Mouse (Mus musculus) forebrain, postnatal 0 days (tissue): ENCODE data around the gene Saysd1. TPM values are rescaled to one million over a fixed set of nuclear protein-coding genes. Genes with fewer than 3 reads are reported as not detected.

Experiments used
- ATAC-seq: fragments of 200-750 bp; cut with Nextera tagmentation; 2 replicates; pipeline ENCODE4 v1.8.0; 2017; ENCODE audit warnings: mild to moderate bottlenecking, moderate library complexity
- DNase-seq: peaks from one replicate; pipeline ENCODE4 v3.0.0-alpha.2; 2015
- H3K27ac ChIP-seq: fragments of 300-500 bp; sonication (generic); 2 replicates; pipeline ENCODE4 v1.5.1; 2014; ENCODE audit warnings: low read depth, mild to moderate bottlenecking, antibody characterized with exemption, low read length, moderate library complexity, mixed read lengths
- H3K27me3 ChIP-seq: fragments of 300-500 bp; sonication (generic); 2 replicates; pipeline ENCODE4 v1.6.1; 2014; ENCODE audit warnings: mild to moderate bottlenecking, low read length, mixed read lengths; ENCODE audit not compliant: insufficient read depth
- H3K36me3 ChIP-seq: fragments of 300-500 bp; sonication (generic); 2 replicates; pipeline ENCODE4 v1.6.1; 2014; ENCODE audit warnings: mild to moderate bottlenecking, moderate library complexity; ENCODE audit not compliant: insufficient read depth
- H3K4me1 ChIP-seq: fragments of 300-500 bp; sonication (generic); 2 replicates; pipeline ENCODE4 v1.6.1; 2014; ENCODE audit warnings: antibody characterized with exemption; ENCODE audit not compliant: insufficient read depth
- H3K4me2 ChIP-seq: fragments of 300-500 bp; sonication (generic); 2 replicates; pipeline ENCODE4 v1.6.1; 2014; ENCODE audit warnings: low read depth, mild to moderate bottlenecking, moderate library complexity
- H3K4me3 ChIP-seq: fragments of 300-500 bp; sonication (generic); 2 replicates; pipeline ENCODE4 v1.5.1; 2014; ENCODE audit warnings: low read depth, low read length, mixed read lengths
- H3K9ac ChIP-seq: fragments of 300-500 bp; sonication (generic); 2 replicates; pipeline ENCODE4 v1.6.1; 2014; ENCODE audit warnings: mild to moderate bottlenecking
- H3K9me3 ChIP-seq: fragments of 300-500 bp; sonication (generic); 2 replicates; pipeline ENCODE4 v1.6.1; 2016; ENCODE audit warnings: low read length
- CTCF ChIP-seq: sonication (generic); IDR thresholded peaks from 2 replicates; pipeline ENCODE4 v1.5.1; 2016; ENCODE audit warnings: antibody characterized with exemption, control low read depth, low read depth
- WGBS: fragments of 180-500 bp; shearing (Covaris S2); extraction: QIAGEN DNeasy Blood & Tissue Kit; methylation state at CpG from one replicate; pipeline ENCODE4 v1.1.7; 2014; 5-methylcytosine and 5-hydroxymethylcytosine counted together
- polyA plus RNA-seq: library from polyadenylated mRNA; unstranded; fragments of >200 nt; fragmentation: Nextera tagmentation; extraction: Ambion mirVana; gene quantifications from 2 replicates; pipeline ENCODE4 v1.2.1, GENCODE M21; 2015
- total RNA-seq: library from RNA; depleted of rRNA; stranded (reverse); fragments of >200 nt; gene quantifications from 2 replicates; pipeline ENCODE4 v1.2.3, GENCODE M21; 2014

The Saysd1 gene
- total and polyA plus RNA-seq, 2 experiments from 2014 or later, result 5.6 to 12.2 TPM

GRCm38 (mm10) chr14:20112218-20112617, 26.1 kb downstream of the Saysd1 start:
- Histone ChIP-seq H3K4me3 (no peak overlapping the region), H3K4me1 (no peaks in the 10 kb centered on the region), H3K4me2 (no peak overlapping the region), H3K27me3 (no peaks in the 10 kb centered on the region), H3K9me3 (no peaks in the 10 kb centered on the region), H3K9ac (no peak overlapping the region), H3K36me3 (no peaks in the 10 kb centered on the region), H3K27ac (no peak overlapping the region)
- no peak for DNase-seq
- WGBS, result 73% methylated on average over 3 of the region's 3 CpGs
- peak; percentile 32; the same call in 1 of the 2 replicates for TF ChIP-seq CTCF
- ATAC-seq, result no peak

GRCm38 (mm10) chr14:20110945-20111344, 27.4 kb downstream of the Saysd1 start:
- 67% methylated on average over 1 of the region's 1 CpGs for WGBS
- H3K4me3 ChIP-seq, result no peak overlapping the region
- H3K4me2 ChIP-seq, result no peak overlapping the region
- no peaks in the 10 kb centered on the region for H3K9me3 ChIP-seq
- ATAC-seq (no peak), DNase-seq (no peak)
- no peak overlapping the region for H3K9ac ChIP-seq
- H3K27ac ChIP-seq, result no peak overlapping the region
- H3K4me1 ChIP-seq, result no peaks in the 10 kb centered on the region
- H3K27me3 ChIP-seq, result no peaks in the 10 kb centered on the region
- no peak for TF ChIP-seq CTCF
- no peaks in the 10 kb centered on the region for H3K36me3 ChIP-seq

GRCm38 (mm10) chr14:20106271-20106670, 32.1 kb downstream of the Saysd1 start:
- 85% methylated on average over 6 of the region's 6 CpGs for WGBS
- H3K36me3 ChIP-seq, result no peaks in the 10 kb centered on the region
- H3K4me3 ChIP-seq, result no peak overlapping the region
- ATAC-seq, result no peak
- no peak for DNase-seq
- H3K9me3 ChIP-seq, result no peaks in the 10 kb centered on the region
- no peaks in the 10 kb centered on the region for H3K27me3 ChIP-seq
- no peak for TF ChIP-seq CTCF
- H3K4me1 ChIP-seq, result no peaks in the 10 kb centered on the region
- H3K4me2 ChIP-seq, result no peak overlapping the region
- H3K27ac ChIP-seq, result no peak overlapping the region
- no peak overlapping the region for H3K9ac ChIP-seq

DNA sequence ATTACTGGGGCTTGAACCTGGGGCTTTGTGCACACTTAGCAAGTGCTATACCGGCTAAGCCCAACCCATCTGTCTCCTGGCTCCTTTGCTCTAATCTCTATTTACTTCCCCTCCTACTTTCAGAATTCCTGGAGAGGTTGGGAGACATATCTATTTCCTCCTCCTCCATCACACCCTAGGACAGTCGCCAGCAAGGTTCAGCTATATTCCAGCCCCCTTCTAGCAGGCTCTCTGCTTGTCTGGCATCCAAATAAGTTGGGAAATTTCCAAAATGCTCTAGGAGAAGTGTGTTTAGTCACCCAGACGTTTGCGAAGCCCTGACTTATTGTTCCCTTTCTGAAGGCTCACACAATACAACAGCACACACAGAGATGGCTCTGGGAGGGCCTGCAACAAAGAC, 35.1 kb downstream of the Saysd1 start:
- no peak overlapping the region for H3K9ac ChIP-seq
- no peak overlapping the region for H3K27ac ChIP-seq
- no peaks in the 10 kb centered on the region for H3K9me3 ChIP-seq
- 39% methylated on average over 4 of the region's 4 CpGs for WGBS
- TF ChIP-seq CTCF, result no peak
- DNase-seq (no peak), ATAC-seq (no peak)
- H3K4me3 ChIP-seq, result no peak overlapping the region
- H3K27me3 ChIP-seq, result no peaks in the 10 kb centered on the region
- no peaks in the 10 kb centered on the region for H3K36me3 ChIP-seq
- no peak overlapping the region for H3K4me2 ChIP-seq
- no peaks in the 10 kb centered on the region for H3K4me1 ChIP-seq

DNA sequence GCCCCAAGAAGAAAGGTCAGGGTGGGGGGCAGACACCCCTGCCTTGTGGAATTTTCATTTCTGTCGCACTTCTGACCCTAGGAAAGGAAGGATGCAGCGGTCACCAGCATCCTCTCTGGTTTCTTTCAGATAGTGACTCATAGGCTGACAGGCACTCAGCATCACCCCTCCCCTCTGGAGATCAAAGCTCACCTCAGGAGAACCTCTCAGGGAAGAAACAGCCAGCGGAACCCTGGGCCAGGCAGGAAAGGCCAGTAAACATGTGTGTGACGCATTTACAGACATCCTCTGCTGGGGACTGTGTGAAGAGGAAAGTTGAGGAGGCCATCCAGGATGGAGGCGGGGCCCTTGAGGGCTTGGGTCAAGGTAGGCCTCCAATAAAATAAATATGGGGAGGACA, 40.3 kb downstream of the Saysd1 start:
- 71% methylated on average over 5 of the region's 5 CpGs for WGBS
- Histone ChIP-seq H3K9ac (no peak overlapping the region), H3K4me2 (no peak overlapping the region), H3K4me3 (no peak overlapping the region), H3K36me3 (no peaks in the 10 kb centered on the region), H3K9me3 (no peaks in the 10 kb centered on the region), H3K4me1 (no peaks in the 10 kb centered on the region), H3K27me3 (no peaks in the 10 kb centered on the region), H3K27ac (no peak overlapping the region)
- TF ChIP-seq CTCF, result no peak
- no peak for DNase-seq
- no peak for ATAC-seq

DNA sequence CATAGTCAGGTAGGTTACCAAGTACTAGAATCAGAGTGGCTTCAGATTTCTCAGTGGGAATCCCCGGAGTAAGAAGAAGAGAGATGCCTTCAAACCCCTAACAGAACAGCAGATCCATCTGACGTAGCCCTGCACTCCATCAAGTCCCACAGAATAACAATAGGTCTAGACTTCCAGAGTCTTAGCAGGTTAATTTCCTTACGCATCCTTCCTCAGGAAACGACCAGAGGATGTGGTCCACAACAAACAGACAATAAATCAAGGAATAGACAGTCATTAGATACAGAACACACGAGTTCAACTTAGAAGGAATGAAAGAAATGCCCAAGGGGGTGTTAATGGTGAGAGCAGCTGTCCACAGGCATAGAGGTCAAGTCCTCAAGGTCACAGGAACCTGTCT, 43.4 kb downstream of the Saysd1 start:
- no peaks in the 10 kb centered on the region for H3K36me3 ChIP-seq
- no peak overlapping the region for H3K4me3 ChIP-seq
- ATAC-seq (no peak), DNase-seq (no peak)
- no peak overlapping the region for H3K9ac ChIP-seq
- H3K27ac ChIP-seq, result no peak overlapping the region
- no peaks in the 10 kb centered on the region for H3K4me1 ChIP-seq
- no peak for TF ChIP-seq CTCF
- H3K4me2 ChIP-seq, result no peak overlapping the region
- no peaks in the 10 kb centered on the region for H3K9me3 ChIP-seq
- WGBS, result 67% methylated on average over 5 of the region's 5 CpGs
- no peaks in the 10 kb centered on the region; the same call in 1 of the 2 replicates for H3K27me3 ChIP-seq

DNA sequence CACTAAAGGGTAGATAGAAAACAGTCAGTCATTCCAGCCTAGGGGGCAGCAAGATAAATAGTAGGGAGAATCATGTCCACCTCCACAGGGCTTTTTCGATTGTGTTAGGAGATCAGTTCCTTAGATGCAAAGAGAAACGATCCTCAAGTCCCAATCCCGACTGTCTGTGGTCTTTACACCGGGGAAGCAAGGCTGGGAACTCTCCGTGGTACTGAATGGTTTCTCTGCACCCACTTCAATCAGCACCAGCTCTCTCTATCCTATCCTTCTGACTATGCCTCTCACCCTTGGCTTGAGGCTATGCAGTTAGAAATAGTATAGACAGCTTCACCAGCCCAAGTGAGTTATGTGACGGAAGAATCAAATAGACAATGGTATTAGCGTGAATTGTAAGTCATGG, 44.8 kb downstream of the Saysd1 start:
- Histone ChIP-seq H3K4me3 (no peak overlapping the region), H3K27me3 (no peaks in the 10 kb centered on the region; the same call in 1 of the 2 replicates), H3K4me2 (no peak overlapping the region), H3K4me1 (no peaks in the 10 kb centered on the region), H3K9ac (no peak overlapping the region), H3K27ac (no peak overlapping the region), H3K9me3 (no peaks in the 10 kb centered on the region), H3K36me3 (no peaks in the 10 kb centered on the region)
- no peak for DNase-seq
- ATAC-seq, result no peak
- no peak for TF ChIP-seq CTCF
- WGBS, result 20% methylated on average over 7 of the region's 7 CpGs

GRCm38 (mm10) chr14:20084335-20084734, 54.0 kb downstream of the Saysd1 start:
- no peak for ATAC-seq
- TF ChIP-seq CTCF, result no peak; the same call in 1 of the 2 replicates

More at GRCm38 (mm10) chr14:20084335-20084734, 54.0 kb downstream of the Saysd1 start:
- DNase-seq, result no peak
- Histone ChIP-seq H3K4me3 (no peak overlapping the region), H3K9ac (no peak overlapping the region), H3K4me2 (no peak overlapping the region), H3K9me3 (no peaks in the 10 kb centered on the region), H3K36me3 (no peaks in the 10 kb centered on the region), H3K27me3 (no peaks in the 10 kb centered on the region), H3K27ac (no peak overlapping the region), H3K4me1 (peaks cover 10% of the 10 kb centered on the region; the same call in 1 of the 2 replicates)
